Mouse (Mus musculus): Measurements from ENCODE around the gene Rbm10.
A peak's percentile ranks its signal among the peaks of the same experiment; 100 is the strongest.

DNA sequence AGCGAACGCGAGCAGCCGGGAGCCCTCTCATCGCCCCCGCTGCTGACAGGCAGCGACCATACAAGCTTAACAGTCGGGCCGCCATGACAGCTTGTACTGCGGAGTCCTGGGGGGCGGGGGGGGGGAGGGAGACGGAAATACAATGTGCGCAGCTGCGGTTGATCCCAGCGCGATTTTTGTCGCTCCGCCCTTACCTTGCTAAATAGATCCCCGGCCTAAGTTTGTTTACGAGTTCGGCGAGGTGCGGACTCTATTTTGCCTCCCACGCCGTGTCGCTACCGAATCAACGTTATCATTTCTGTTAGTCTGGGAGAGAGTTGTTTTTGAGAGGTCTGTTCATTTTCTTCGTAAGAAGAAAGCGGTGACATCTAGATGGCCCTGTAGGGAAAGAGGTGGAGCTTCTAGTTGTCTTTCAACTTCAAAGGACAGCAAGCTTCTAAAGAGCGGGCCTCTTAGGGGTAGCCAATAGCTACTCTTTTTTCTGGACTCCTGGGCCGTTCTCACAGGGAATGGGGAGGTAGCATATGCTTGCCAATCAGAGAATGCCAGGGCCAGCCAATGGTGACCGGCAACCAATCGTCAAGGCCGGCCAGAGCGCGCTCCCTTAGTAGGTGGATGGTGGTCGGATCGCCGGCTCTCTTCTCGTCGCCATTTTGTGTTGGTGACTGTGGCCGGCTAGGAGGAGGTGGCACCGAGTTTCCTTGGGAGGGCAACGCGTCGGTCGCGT, at the start of gene Rbm10, which contains the start of gene Ndufb11:
- TF ChIP-seq USF2 (conservative IDR thresholded peaks at IDR 0.05; ENCODE audit: low read depth, low read length) (no peak), MAZ (IDR thresholded peaks at IDR 0.05; ENCODE audit: low read depth, low read length) (no peak), ZNF384 (IDR thresholded peaks at IDR 0.05; ENCODE audit: low read depth, low read length) (no peak), ZKSCAN1 (IDR thresholded peaks at IDR 0.05; ENCODE audit: borderline replicate concordance, low read depth, low read length) (no peak), TCF12 (IDR thresholded peaks at IDR 0.05; ENCODE audit: low read depth, low read length) (peak; percentile 63), CHD1 (IDR thresholded peaks at IDR 0.05; ENCODE audit: low read depth, low read length) (no peak), POLR2A (IDR thresholded peaks at IDR 0.05; ENCODE audit: low read depth, low read length) (peak; percentile 68), CTCF (conservative IDR thresholded peaks at IDR 0.05 in 1 of 2, IDR thresholded peaks at IDR 0.05 in 1 of 2; ENCODE audit: low read depth in 2 of 2, low read length in 2 of 2) (no peak), MAFK (IDR thresholded peaks at IDR 0.05; ENCODE audit: insufficient replicate concordance, low read length) (no peak), MAX (IDR thresholded peaks at IDR 0.05; ENCODE audit: low read length) (no peak), POLR2AphosphoS2 (IDR thresholded peaks at IDR 0.05; ENCODE audit: low read depth, low read length) (no peak), MEF2A (IDR thresholded peaks at IDR 0.05; ENCODE audit: borderline replicate concordance, low read depth, low read length) (no peak)

Data from CH12.LX (cell line).